Mouse (Mus musculus) ES-E14 (cell line): ENCODE measurements around the gene Chaf1b. TPM values are rescaled to one million over a fixed set of nuclear protein-coding genes. Genes with fewer than 3 reads are reported as not detected.

Experiments used
- DNase-seq: peaks from one replicate; pipeline ENCODE4 v3.0.0-alpha.2; 2013; ENCODE audit warnings: low read depth, low spot score
- H3K27ac ChIP-seq: 2 replicates; pipeline ENCODE4 v1.5.1; 2012; ENCODE audit warnings: low read depth, mild to moderate bottlenecking, low read length, moderate library complexity, mixed read lengths; ENCODE audit not compliant: poor library complexity, insufficient read depth, severe bottlenecking
- H3K36me3 ChIP-seq: 2 replicates; pipeline ENCODE4 v1.6.1; 2012; ENCODE audit warnings: mild to moderate bottlenecking, low read length, moderate library complexity, mixed read lengths; ENCODE audit not compliant: control insufficient read depth, poor library complexity, insufficient read depth, severe bottlenecking
- H3K4me1 ChIP-seq, 2 experiments: fragments of 150-350 bp in 1 of 2; sonication (generic) in 1 of 2; 2 replicates each; pipeline ENCODE4 v1.6.1; 2012; ENCODE audit warnings: low read length in 2 of 2, mild to moderate bottlenecking in 1 of 2, mixed read lengths in 1 of 2; ENCODE audit not compliant: control insufficient read depth in 2 of 2, insufficient read depth in 2 of 2, poor library complexity in 1 of 2
- H3K4me3 ChIP-seq, 2 experiments: fragments of 150-350 bp in 1 of 2; sonication (generic) in 1 of 2; 2 replicates each; pipeline ENCODE4 v1.5.1; 2012; ENCODE audit warnings: low read length in 2 of 2, low read depth in 1 of 2, mild to moderate bottlenecking in 1 of 2, mixed read lengths in 1 of 2; ENCODE audit not compliant: insufficient read depth in 1 of 2, poor library complexity in 1 of 2, severe bottlenecking in 1 of 2
- H3K9ac ChIP-seq: 2 replicates; pipeline ENCODE4 v1.6.1; 2012; ENCODE audit warnings: low read depth, mild to moderate bottlenecking, low read length, mixed read lengths; ENCODE audit not compliant: poor library complexity, insufficient read depth, severe bottlenecking
- H3K9me3 ChIP-seq: fragments of 150-350 bp; sonication (generic); 2 replicates; pipeline ENCODE4 v1.6.1; 2012; ENCODE audit warnings: low read depth, mild to moderate bottlenecking, low read length; ENCODE audit not compliant: control insufficient read depth, insufficient read depth
- CHD2 ChIP-seq: IDR thresholded peaks from 2 replicates; pipeline ENCODE4 v1.6.1; 2014; ENCODE audit warnings: mild to moderate bottlenecking, low read depth, low read length, inconsistent platforms
- HCFC1 ChIP-seq: IDR thresholded peaks from 2 replicates; pipeline ENCODE4 v1.6.1; 2012; ENCODE audit warnings: low read length, inconsistent platforms, borderline replicate concordance; ENCODE audit not compliant: insufficient read depth
- MAFK ChIP-seq: IDR thresholded peaks from 2 replicates; pipeline ENCODE4 v1.6.1; 2014; ENCODE audit warnings: mild to moderate bottlenecking, low read depth, low read length, inconsistent platforms; ENCODE audit not compliant: insufficient read depth
- ZC3H11A ChIP-seq: IDR thresholded peaks from 2 replicates; pipeline ENCODE4 v1.6.1; 2012; ENCODE audit warnings: low read depth, mild to moderate bottlenecking, inconsistent platforms, low read length, borderline replicate concordance
- ZNF384 ChIP-seq: IDR thresholded peaks from 2 replicates; pipeline ENCODE4 v1.6.1; 2012; ENCODE audit warnings: low read depth, low read length, inconsistent platforms
- in situ Hi-C, 2 experiments: fragments of 600-800 bp; cut with MboI; formaldehyde crosslinking; loops; one replicate each; pipeline ENCODE4 v1.15.1; 2025; ENCODE audit warnings: low sequenced_read_pairs in 2 of 2, inconsistent platforms in 1 of 2; ENCODE audit not compliant: unreplicated experiment in 2 of 2
- total RNA-seq: library from RNA; depleted of rRNA; stranded (reverse); fragments of 300-350 nt; gene quantifications from 2 replicates; pipeline ENCODE4 v1.2.3, GENCODE M21; 2012; rRNA removed

Chaf1b gene
- total RNA-seq, 1 experiment, result 39.5 TPM

- H3K4me3 ChIP-seq, result no peak overlapping the region
- H3K9me3 ChIP-seq, result no peaks in the 10 kb centered on the region
- TF ChIP-seq ZC3H11A (no peak), HCFC1 (no peak), MAFK (no peak), CHD2 (no peak), ZNF384 (no peak)
- in situ Hi-C loops, result no loop called here
- H3K9ac ChIP-seq, result no peak overlapping the region
- H3K4me1 ChIP-seq, result peaks cover 2 to 6% of the 10 kb centered on the region in 2 experiments; a peak in 2 of 4 replicates
- DNase-seq, result no peak
- H3K36me3 ChIP-seq, result no peaks in the 10 kb centered on the region
- H3K27ac ChIP-seq, result no peak overlapping the region
Observed at GRCm38 (mm10) chr16:93944301-93944700, 60.6 kb downstream of the Chaf1b start.

GRCm38 (mm10) chr16:93947396-93947795, 63.7 kb downstream of the Chaf1b start:
- in situ Hi-C loops, result no loop called here
- no peak for DNase-seq
- H3K9me3 ChIP-seq, result no peaks in the 10 kb centered on the region
- no peaks in the 10 kb centered on the region for H3K36me3 ChIP-seq
- no peak overlapping the region for H3K27ac ChIP-seq
- peaks cover 0 to 7% of the 10 kb centered on the region in 2 experiments; a peak in 1 of 4 replicates for H3K4me1 ChIP-seq
- no peak overlapping the region for H3K4me3 ChIP-seq
- H3K9ac ChIP-seq, result no peak overlapping the region
- TF ChIP-seq MAFK (no peak), CHD2 (no peak), HCFC1 (no peak), ZC3H11A (no peak), ZNF384 (no peak)

Other genes with a start within 250 kb of the Chaf1b start
- gene Cbr3, start 200.7 kb upstream of the Chaf1b start, total RNA-seq, result 15.2 and 16.0 TPM in 2 replicates
- gene Dop1b, start 172.0 kb upstream of the Chaf1b start, total RNA-seq, result 11.6 and 16.8 TPM in 2 replicates
- gene Morc3, start 51.8 kb upstream of the Chaf1b start, total RNA-seq, result 90.3 and 98.4 TPM in 2 replicates
- gene Cldn14, start 124.9 kb downstream of the Chaf1b start, total RNA-seq, result 0.36 and 0.37 TPM in 2 replicates
- 0.13 TPM in 1 of 2 replicates, not detected in the other for gene Sim2, start 201.0 kb downstream of the Chaf1b start, total RNA-seq